In the genomic region with DNA sequence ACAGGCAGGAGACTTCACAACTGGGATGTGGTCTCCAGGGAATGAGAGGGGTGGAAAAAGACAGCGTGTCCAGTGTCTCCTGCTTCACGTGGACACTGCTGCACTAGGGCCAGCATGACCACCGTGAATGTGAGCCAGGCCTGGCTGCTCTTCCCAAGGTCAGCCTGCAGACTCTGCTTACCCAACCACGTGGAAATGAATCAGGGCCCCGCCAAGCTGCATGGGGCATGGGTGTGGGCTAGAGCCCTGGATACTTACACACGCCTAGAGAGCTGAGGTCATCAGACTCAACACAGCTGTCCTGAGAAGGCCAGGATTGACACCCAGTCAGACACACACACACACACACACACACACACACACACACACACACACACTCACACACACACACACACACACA, we compare ENCODE assay signal across 11 mouse cellular contexts.
DNase-seq lines count a peak whose midpoint lies in the region; ATAC-seq and TF ChIP-seq lines count a peak whose summit lies in the region.
"Had no signal": no experiment of that assay in that cellular context is flagged by ENCODE, and none has a peak within 500 bp of the region (broad histone marks: within the 10 kb centered on the region; RNA-seq: fewer than 3 reads in every experiment).

No protein-coding gene starts in this region.

- H3K27ac ChIP-seq in neural tube, embryonic 15.5 days (replicated peaks), result no peak overlapping the region
- no peak overlapping the region for H3K27ac ChIP-seq in thymus, adult 2 months (ENCODE audit: control insufficient read depth, insufficient read depth, low read length)
- H3K27ac ChIP-seq: embryonic facial prominence, embryonic 13.5 days had no signal

- no peak overlapping the region for H3K9ac ChIP-seq in neural tube, embryonic 15.5 days (replicated peaks)
- H3K9ac ChIP-seq: embryonic facial prominence, embryonic 13.5 days had no signal

- H3ac ChIP-seq in myocyte (ENCODE audit: control insufficient read depth, insufficient read length), result no peak overlapping the region

- no peak for TF ChIP-seq CTCF in thymus, adult 2 months (IDR thresholded peaks at IDR 0.05; ENCODE audit: borderline replicate concordance, control insufficient read depth, extremely low read depth, insufficient read depth, low read length, poor library complexity)

- no peaks in the 10 kb centered on the region for H3K9me3 ChIP-seq in neural tube, embryonic 15.5 days (replicated peaks)
- H3K9me3 ChIP-seq: embryonic facial prominence, embryonic 13.5 days had no signal

- peak; percentile 3 for DNase-seq in kidney, postnatal 14 days
- DNase-seq in kidney, adult 18-20 months, result no peak
- peak; percentile 88 for DNase-seq in adrenal gland, postnatal 14 days
- peak; percentile 76 to 82 for DNase-seq in heart, adult 9 months (ENCODE audit: low spot score in 2 of 2)
- no peak for DNase-seq in layer of hippocampus, adult 11-12 months (ENCODE audit: low spot score)
- no peak for DNase-seq in thymus, adult 2 months
- DNase-seq: thymus, postnatal 4 days had no signal

- H3K27me3 ChIP-seq in myocyte (ENCODE audit: control insufficient read depth, insufficient read depth, insufficient read length), result no peaks in the 10 kb centered on the region
- H3K27me3 ChIP-seq in neural tube, embryonic 15.5 days (replicated peaks), result no peaks in the 10 kb centered on the region
- H3K27me3 ChIP-seq in thymus, adult 2 months (ENCODE audit: control insufficient read depth, insufficient read depth, low read length), result no peaks in the 10 kb centered on the region
- H3K27me3 ChIP-seq: CH12.LX; embryonic facial prominence, embryonic 13.5 days had no signal

- no peaks in the 10 kb centered on the region for H3K36me3 ChIP-seq in myocyte (ENCODE audit: control insufficient read depth, insufficient read depth)
- H3K36me3 ChIP-seq in neural tube, embryonic 15.5 days, result no peaks in the 10 kb centered on the region
- no peaks in the 10 kb centered on the region for H3K36me3 ChIP-seq in thymus, adult 2 months (ENCODE audit: control insufficient read depth, insufficient read depth, low read length)
- H3K36me3 ChIP-seq: embryonic facial prominence, embryonic 13.5 days had no signal

- H3K79me2 ChIP-seq in myocyte (ENCODE audit: control insufficient read depth, insufficient read depth), result no peaks in the 10 kb centered on the region

- no peak for ATAC-seq in neural tube, embryonic 15.5 days (ENCODE audit: low FRiP score)

- H3K4me1 ChIP-seq in neural tube, embryonic 15.5 days, result no peaks in the 10 kb centered on the region
- no peaks in the 10 kb centered on the region for H3K4me1 ChIP-seq in thymus, adult 2 months (replicated peaks; ENCODE audit: control insufficient read depth, insufficient read depth, low read length)
- H3K4me1 ChIP-seq: embryonic facial prominence, embryonic 13.5 days had no signal

- H3K4me3 ChIP-seq in myocyte, result no peak overlapping the region
- H3K4me3 ChIP-seq in neural tube, embryonic 15.5 days (replicated peaks), result no peak overlapping the region
- no peak overlapping the region for H3K4me3 ChIP-seq in thymus, adult 2 months (ENCODE audit: control insufficient read depth, insufficient read depth, low read length)
- H3K4me3 ChIP-seq: embryonic facial prominence, embryonic 13.5 days had no signal

- H3K4me2 ChIP-seq in myocyte (ENCODE audit: low read depth), result peak overlapping the region; percentile 31
- H3K4me2 ChIP-seq in neural tube, embryonic 15.5 days, result no peak overlapping the region
- H3K4me2 ChIP-seq: embryonic facial prominence, embryonic 13.5 days had no signal

- 68% methylated on average over 6 of the region's 6 CpGs for WGBS in neural tube, embryonic 15.5 days
- 82% methylated on average over 6 of the region's 6 CpGs for WGBS in thymus, adult 2 months

- TF ChIP-seq POLR2A in myocyte (IDR thresholded peaks at IDR 0.05; ENCODE audit: insufficient read length, low read depth), result peak; percentile 64
- no peak for TF ChIP-seq POLR2A in thymus, adult 2 months (IDR thresholded peaks at IDR 0.05; ENCODE audit: control insufficient read depth, extremely low read depth, insufficient read depth, low read length, poor library complexity)

TF ChIP-seq in myocyte, 11 proteins besides CTCF, POLR2A, EP300 and RAD21:
- TF ChIP-seq REST (IDR thresholded peaks at IDR 0.05; ENCODE audit: insufficient read depth, insufficient read length) (no peak), MAX (IDR thresholded peaks at IDR 0.05; ENCODE audit: low read depth) (peak; percentile 86), CEBPB (IDR thresholded peaks at IDR 0.05; ENCODE audit: insufficient read depth, poor library complexity, severe bottlenecking) (0 out of 2 replicates have a peak, but pooled peaks have one; percentile 26), TCF3 (IDR thresholded peaks at IDR 0.05; ENCODE audit: insufficient read length, low read depth) (no peak), TCF12 (IDR thresholded peaks at IDR 0.05; ENCODE audit: insufficient read depth, poor library complexity, severe bottlenecking) (peak; percentile 36), E2F4 (IDR thresholded peaks at IDR 0.05; ENCODE audit: insufficient read depth) (no peak), MYOG (IDR thresholded peaks at IDR 0.05; ENCODE audit: control insufficient read depth in 1 of 3, insufficient read depth in 1 of 3, insufficient read length in 2 of 3, low read depth in 2 of 3) (peak in 1 of 3 experiments; percentile 84), MYOD1 (IDR thresholded peaks at IDR 0.05; ENCODE audit: control insufficient read depth in 1 of 3, insufficient read length in 2 of 3, low read depth in 2 of 3) (peak; percentile 63 to 74 (median 68)), POLR2AphosphoS2 (IDR thresholded peaks at IDR 0.05; ENCODE audit: insufficient read length, low read depth) (peak; percentile 41), SRF (IDR thresholded peaks at IDR 0.05; ENCODE audit: control insufficient read depth, insufficient read length, low read depth) (no peak), USF1 (IDR thresholded peaks at IDR 0.05; ENCODE audit: low read depth) (peak; percentile 60)
TF ChIP-seq in myocyte: peak in this region for 7.

Comparison
In these comparisons a context has a peak if more than half of its experiments do, and no peak if none do; other contexts are left out.
1. DNase-seq: peak in kidney, postnatal 14 days (single experiment), adrenal gland, postnatal 14 days (single experiment) and heart, adult 9 months (2 of 2); none in kidney, adult 18-20 months (single experiment), layer of hippocampus, adult 11-12 months (single experiment) and thymus, adult 2 months (single experiment).